Mouse (Mus musculus): ENCODE data around the gene Olfr1217.

DNA sequence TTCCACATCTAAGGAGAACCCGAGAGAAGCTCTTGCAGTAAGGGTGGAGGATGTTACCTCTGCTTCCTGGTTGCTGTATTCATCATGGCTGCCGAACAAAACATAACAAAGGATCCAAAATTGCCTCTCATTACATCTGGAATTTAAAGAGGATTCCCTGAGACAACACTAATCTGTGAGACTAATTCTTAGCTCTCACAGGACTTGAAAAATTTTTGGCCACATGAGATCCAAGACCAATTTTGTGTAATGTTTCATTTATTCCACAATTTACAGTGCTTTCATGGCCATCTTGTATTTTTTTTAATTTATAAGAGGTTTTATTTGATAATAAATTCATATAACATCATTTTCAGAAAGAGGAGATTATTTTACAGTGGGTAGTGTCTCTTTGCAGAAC lies at the start of gene Olfr1217:
- TF ChIP-seq CTCF (IDR thresholded peaks at IDR 0.05; ENCODE audit: insufficient read depth, low read length) (no peak), POLR2A (IDR thresholded peaks at IDR 0.05; ENCODE audit: borderline replicate concordance, extremely low read depth, low read depth, low read length) (no peak)
